11 mouse cellular contexts compared by ENCODE assay signal in the genomic region with DNA sequence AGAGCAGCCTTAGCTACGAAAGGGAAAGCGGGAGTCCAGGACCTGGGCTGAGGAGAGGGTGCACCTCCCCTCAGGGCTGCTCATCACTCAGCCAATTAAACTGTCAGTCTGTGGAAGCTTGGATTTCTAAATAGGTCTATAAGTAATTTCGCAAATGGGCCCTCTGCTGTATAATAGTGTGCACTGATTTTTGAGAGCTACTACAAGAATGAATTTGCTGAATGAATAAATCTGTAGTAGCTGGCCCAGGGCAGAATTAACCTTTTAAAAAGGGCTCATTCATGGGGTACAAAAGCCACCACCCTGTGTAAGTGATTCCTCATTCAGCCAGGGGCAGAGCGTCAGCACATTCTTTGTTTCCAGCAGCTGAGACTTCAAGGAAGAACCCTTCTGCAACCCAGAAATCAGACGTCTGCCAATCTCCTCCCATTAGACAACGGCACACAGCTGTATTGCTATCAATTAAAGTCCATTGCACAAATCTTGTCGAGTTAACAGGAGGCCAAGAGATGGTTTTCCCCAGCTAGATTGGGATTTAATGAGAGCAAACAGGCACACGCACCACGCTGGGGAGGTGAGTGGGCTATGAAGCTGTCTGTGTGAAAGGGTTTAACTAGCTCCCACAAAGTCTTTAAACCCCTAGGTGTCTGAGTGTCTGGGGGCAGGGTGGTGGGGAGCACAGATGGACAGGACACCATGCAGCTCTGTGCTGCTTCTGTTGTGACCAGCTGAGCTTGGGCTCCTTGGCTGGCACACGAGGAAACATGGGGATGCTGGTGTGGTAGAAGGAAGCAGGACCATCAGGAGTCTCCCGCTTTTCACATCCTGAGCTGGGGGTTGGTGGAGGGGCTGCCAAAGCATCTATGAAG.
A peak's percentile ranks its signal among the peaks of the same experiment; 100 is the strongest.
DNase-seq lines count a peak whose midpoint lies in the region; ATAC-seq lines count a peak whose summit lies in the region.
"Had no signal": no experiment of that assay in that cellular context is flagged by ENCODE, and none has a peak within 500 bp of the region (broad histone marks: within the 10 kb centered on the region; RNA-seq: fewer than 3 reads in every experiment).

No protein-coding gene starts in this region.

- H3K9me3 ChIP-seq in hindbrain, embryonic 12.5 days (replicated peaks), result no peaks in the 10 kb centered on the region
- no peaks in the 10 kb centered on the region for H3K9me3 ChIP-seq in midbrain, embryonic 15.5 days
- H3K9me3 ChIP-seq: lung, embryonic 15.5 days had no signal

- no peak overlapping the region for H3K4me3 ChIP-seq in hindbrain, embryonic 12.5 days
- no peak overlapping the region for H3K4me3 ChIP-seq in midbrain, embryonic 15.5 days
- H3K4me3 ChIP-seq: lung, embryonic 15.5 days had no signal

- H3K27me3 ChIP-seq in hindbrain, embryonic 12.5 days, result no peaks in the 10 kb centered on the region
- no peaks in the 10 kb centered on the region for H3K27me3 ChIP-seq in midbrain, embryonic 15.5 days (replicated peaks)
- H3K27me3 ChIP-seq: lung, embryonic 15.5 days had no signal

- peak overlapping the region; percentile 68 for H3K27ac ChIP-seq in hindbrain, embryonic 12.5 days
- peak overlapping the region; percentile 59 for H3K27ac ChIP-seq in midbrain, embryonic 15.5 days
- H3K27ac ChIP-seq: lung, embryonic 15.5 days had no signal

- intact Hi-C loops in heart, postnatal 14 days (cut with DNase I), result no loop called here

- ATAC-seq in hindbrain, embryonic 12.5 days (ENCODE audit: low FRiP score), result peak; percentile 87
- ATAC-seq in midbrain, embryonic 15.5 days (replicated peaks), result peak; percentile 87
- no peak for ATAC-seq in cerebellum, adult (ENCODE audit: insufficient number of reproducible peaks, low FRiP score, low TSS enrichment)

- no peaks in the 10 kb centered on the region for H3K36me3 ChIP-seq in hindbrain, embryonic 12.5 days
- H3K36me3 ChIP-seq in midbrain, embryonic 15.5 days (replicated peaks), result no peaks in the 10 kb centered on the region
- H3K36me3 ChIP-seq: lung, embryonic 15.5 days had no signal

- H3K4me2 ChIP-seq in hindbrain, embryonic 12.5 days (replicated peaks), result 0 out of 2 replicates have a peak overlapping the region, but pooled peaks have one; percentile 6
- H3K4me2 ChIP-seq in midbrain, embryonic 15.5 days, result no peak overlapping the region
- H3K4me2 ChIP-seq: lung, embryonic 15.5 days had no signal

- WGBS in hindbrain, embryonic 12.5 days, result 27% methylated on average over 11 of the region's 11 CpGs
- 17% methylated on average over 11 of the region's 11 CpGs for WGBS in midbrain, embryonic 15.5 days

- peaks cover 16% of the 10 kb centered on the region for H3K4me1 ChIP-seq in hindbrain, embryonic 12.5 days
- H3K4me1 ChIP-seq in midbrain, embryonic 15.5 days, result peaks cover 19% of the 10 kb centered on the region

- DNase-seq in heart, adult 11 months, result peak; percentile 80
- DNase-seq in heart, postnatal 14 days, result no peak
- peak; percentile 30 for DNase-seq in embryo, embryonic 9.5 days (ENCODE audit: extremely low spot score)
- DNase-seq in cerebellum, adult 9-11 months, result no peak
- no peak for DNase-seq in left cerebral cortex, adult 18-20 months (ENCODE audit: low spot score in 2 of 2)
- DNase-seq: gastrocnemius, postnatal 14 days; heart, postnatal 4 days had no signal

- no peak overlapping the region for H3K9ac ChIP-seq in hindbrain, embryonic 12.5 days
- no peak overlapping the region for H3K9ac ChIP-seq in midbrain, embryonic 15.5 days
- H3K9ac ChIP-seq: lung, embryonic 15.5 days had no signal

Comparison
In these comparisons a context has a peak if more than half of its experiments do, and no peak if none do; other contexts are left out.
1. DNase-seq: peak in heart, adult 11 months (single experiment) and embryo, embryonic 9.5 days (single experiment); none in heart, postnatal 14 days (0 of 2), cerebellum, adult 9-11 months (single experiment) and left cerebral cortex, adult 18-20 months (0 of 2).